ENCODE assay signal across 30 mouse cellular contexts in genomic region chr10:59283164-59283563, GRCm38 (mm10). TPM values are rescaled to one million over a fixed set of nuclear protein-coding genes. Genes with fewer than 3 reads are reported as not detected.
DNase-seq lines count a peak whose midpoint lies in the region; ATAC-seq lines count a peak whose summit lies in the region.
"Had no signal": no experiment of that assay in that cellular context is flagged by ENCODE, and none has a peak within 500 bp of the region (broad histone marks: within the 10 kb centered on the region; RNA-seq: fewer than 3 reads in every experiment).

No protein-coding gene starts in this region.

- H3K36me3 ChIP-seq in liver, embryonic 11.5 days (ENCODE audit: control insufficient read depth, insufficient read depth, low read length): no peaks in the 10 kb centered on the region
- no peaks in the 10 kb centered on the region for H3K36me3 ChIP-seq in limb, embryonic 10.5 days
- H3K36me3 ChIP-seq: G1E; heart, embryonic 12.5 days; limb, embryonic 12.5 days; liver, embryonic 13.5 days; midbrain, embryonic 13.5 days had no signal

- ATAC-seq in liver, embryonic 11.5 days (replicated peaks; ENCODE audit: low FRiP score): no peak
- peak; percentile 77 for ATAC-seq in megakaryocyte, adult 5-6 weeks (ENCODE audit: poor library complexity, severe bottlenecking)
- ATAC-seq: activated CD4-positive, CD25-positive, alpha-beta regulatory T cell, adult 4 months; forebrain, embryonic 13.5 days; inflammation-experienced regulatory T-cells, adult 6 months; midbrain, embryonic 13.5 days had no signal

- DNase-seq in liver (peak; percentile 26), A20 (ENCODE audit: low read depth, low spot score) (peak; percentile 58), MEL-GATA-1-ER (ENCODE audit: extremely low read depth, low read depth) (peak; percentile 39)
- no peak for DNase-seq in liver, embryonic 11.5 days (ENCODE audit: low spot score)
- DNase-seq in limb, embryonic 10.5 days (ENCODE audit: low spot score): no peak
- DNase-seq in cerebellum, postnatal 25 days: no peak
- no peak for DNase-seq in natural killer cell, adult 2 months (ENCODE audit: low spot score in 2 of 2)
- DNase-seq: adrenal gland, adult 2 months; adrenal gland, postnatal 36 days; cerebellum, adult 18-20 months; cerebellum, postnatal 10 days; gastrocnemius, postnatal 14 days; heart, adult 18-20 months; heart, postnatal 4 days; kidney, adult 2 months; liver, embryonic 13.5 days; lung, adult 2 months; lung, postnatal 14 days; thymus, adult 2 months had no signal

- no peak overlapping the region for H3K9ac ChIP-seq in liver, embryonic 11.5 days (ENCODE audit: low read depth, low read length)
- H3K9ac ChIP-seq: forebrain, embryonic 13.5 days; heart, embryonic 12.5 days; hindbrain, embryonic 14.5 days; limb, embryonic 12.5 days; liver, embryonic 13.5 days; midbrain, embryonic 13.5 days had no signal

- H3K27me3 ChIP-seq in liver, embryonic 11.5 days (replicated peaks; ENCODE audit: control insufficient read depth, insufficient read depth, low read length): no peaks in the 10 kb centered on the region
- H3K27me3 ChIP-seq in limb, embryonic 10.5 days (ENCODE audit: low read depth, poor library complexity, severe bottlenecking): no peaks in the 10 kb centered on the region
- H3K27me3 ChIP-seq: forebrain, embryonic 13.5 days; heart, embryonic 12.5 days; limb, embryonic 12.5 days; liver, embryonic 13.5 days; midbrain, embryonic 13.5 days had no signal

- H3K9me3 ChIP-seq in liver, embryonic 11.5 days (ENCODE audit: control insufficient read depth, low read length): no peaks in the 10 kb centered on the region
- H3K9me3 ChIP-seq in limb, embryonic 10.5 days (replicated peaks): no peaks in the 10 kb centered on the region
- H3K9me3 ChIP-seq: forebrain, embryonic 13.5 days; G1E; limb, embryonic 12.5 days; liver, embryonic 13.5 days; midbrain, embryonic 13.5 days had no signal

- no peak overlapping the region for H3K4me2 ChIP-seq in liver, embryonic 11.5 days
- H3K4me2 ChIP-seq: forebrain, embryonic 13.5 days; heart, embryonic 12.5 days; hindbrain, embryonic 14.5 days; limb, embryonic 12.5 days; liver, embryonic 13.5 days; midbrain, embryonic 13.5 days had no signal

- no peak overlapping the region for H3K4me3 ChIP-seq in liver, embryonic 11.5 days (ENCODE audit: low read depth, low read length)
- no peak overlapping the region for H3K4me3 ChIP-seq in limb, embryonic 10.5 days
- H3K4me3 ChIP-seq: forebrain, embryonic 13.5 days; heart, embryonic 12.5 days; limb, embryonic 12.5 days; liver, embryonic 13.5 days; megakaryocyte, embryonic 14.5 days; midbrain, embryonic 13.5 days had no signal

- H3K4me1 ChIP-seq in liver, embryonic 11.5 days (replicated peaks; ENCODE audit: control insufficient read depth, insufficient read depth, low read length): peaks cover 5% of the 10 kb centered on the region; the same call in 1 of the 2 replicates
- peaks cover 10% of the 10 kb centered on the region for H3K4me1 ChIP-seq in limb, embryonic 10.5 days
- H3K4me1 ChIP-seq: limb, embryonic 12.5 days; midbrain, embryonic 13.5 days had no signal

- no peak overlapping the region for H3K27ac ChIP-seq in liver, embryonic 11.5 days (ENCODE audit: low read depth, low read length)
- no peak overlapping the region for H3K27ac ChIP-seq in limb, embryonic 10.5 days
- H3K27ac ChIP-seq: forebrain, embryonic 13.5 days; hindbrain, embryonic 14.5 days; kidney, postnatal 0 days; limb, embryonic 12.5 days; liver, embryonic 13.5 days; midbrain, embryonic 13.5 days had no signal

- WGBS in liver, embryonic 11.5 days: 64% methylated on average over 3 of the region's 3 CpGs
- 87% methylated on average over 3 of the region's 3 CpGs for WGBS in limb, embryonic 10.5 days

RNA-seq across cellular contexts. Expression of gene P4ha1, which starts 39.9 kb away (rescaled TPM):
- 60.6 and 61.1 TPM in 2 replicates for polyA plus RNA-seq in liver, embryonic 11.5 days (2014; fragmentation: Nextera tagmentation; extraction: Ambion mirVana)
- 9.6 and 14.3 TPM in 2 replicates for total RNA-seq in megakaryocyte, adult 5-6 weeks (2015)
- 19.2 and 25.0 TPM in 2 replicates for total RNA-seq in megakaryocyte, adult 5-6 weeks (2017)
- 53.3 and 53.6 TPM in 2 replicates for polyA plus RNA-seq in limb, embryonic 10.5 days (2016; fragmentation: Nextera tagmentation; extraction: Ambion mirVana)

Comparison
In these comparisons a context has a peak if more than half of its experiments do, and no peak if none do; other contexts are left out.
1. DNase-seq: peak in liver (single experiment), A20 (single experiment) and MEL-GATA-1-ER (single experiment); none in liver, embryonic 11.5 days (single experiment), limb, embryonic 10.5 days (single experiment), cerebellum, postnatal 25 days (0 of 2) and natural killer cell, adult 2 months (0 of 2).